Mouse (Mus musculus) thymus, adult 2 months (tissue): ENCODE measurements around the gene Mlip. TPM values are rescaled to one million over a fixed set of nuclear protein-coding genes. Genes with fewer than 3 reads are reported as not detected.
A peak's percentile ranks its signal among the peaks of the same experiment; 100 is the strongest.

Source experiments
- DNase-seq: peaks from one replicate; pipeline ENCODE4 v3.0.0; 2021
- H3K27ac ChIP-seq: fragments of 200-500 bp; 2 replicates; pipeline ENCODE4 v1.5.1; 2012; ENCODE audit warnings: low read length, control low read depth; ENCODE audit not compliant: control insufficient read depth, insufficient read depth
- H3K27me3 ChIP-seq: fragments of 200-500 bp; 2 replicates; pipeline ENCODE4 v1.6.1; 2012; ENCODE audit warnings: mild to moderate bottlenecking, low read length, moderate library complexity, mixed read lengths; ENCODE audit not compliant: control insufficient read depth, insufficient read depth
- H3K36me3 ChIP-seq: fragments of 200-500 bp; 2 replicates; pipeline ENCODE4 v1.6.1; 2012; ENCODE audit warnings: mild to moderate bottlenecking, low read length, moderate library complexity; ENCODE audit not compliant: control insufficient read depth, insufficient read depth
- H3K4me1 ChIP-seq: fragments of 200-500 bp; replicated peaks from 2 replicates; pipeline ENCODE4 v1.6.1; 2012; ENCODE audit warnings: low read length; ENCODE audit not compliant: control insufficient read depth, insufficient read depth
- H3K4me3 ChIP-seq: fragments of 200-500 bp; 2 replicates; pipeline ENCODE4 v1.5.1; 2012; ENCODE audit warnings: mild to moderate bottlenecking, low read length, control low read depth, moderate library complexity; ENCODE audit not compliant: control insufficient read depth, insufficient read depth
- CTCF ChIP-seq: fragments of 200-500 bp; IDR thresholded peaks from 2 replicates; pipeline ENCODE4 v1.5.1; 2012; ENCODE audit warnings: mild to moderate bottlenecking, control low read depth, low read length, moderate library complexity, borderline replicate concordance; ENCODE audit not compliant: control insufficient read depth, poor library complexity, insufficient read depth; ENCODE audit errors: extremely low read depth
- POLR2A ChIP-seq: fragments of 200-500 bp; IDR thresholded peaks from 2 replicates; pipeline ENCODE4 v1.6.1; 2012; ENCODE audit warnings: mild to moderate bottlenecking, low read length, control low read depth, moderate library complexity; ENCODE audit not compliant: control insufficient read depth, poor library complexity, insufficient read depth; ENCODE audit errors: extremely low read depth
- WGBS: fragments of 180-500 bp; shearing (Covaris S2); methylation state at CpG from one replicate; pipeline ENCODE4 v1.1.7; 2018; 5-methylcytosine and 5-hydroxymethylcytosine counted together
- polyA plus RNA-seq: library from polyadenylated mRNA; depleted of rRNA; stranded (reverse); fragments of >200 nt; gene quantifications from 2 replicates; pipeline ENCODE4 v1.2.3, GENCODE M21; 2012

The Mlip gene
- polyA plus RNA-seq, 1 experiment = 2.3 TPM

GRCm38 (mm10) chr9:77359278-77359973, 6.7 kb upstream of the Mlip start:
- Histone ChIP-seq H3K27me3 (no peaks in the 10 kb centered on the region), H3K4me1 (no peaks in the 10 kb centered on the region), H3K36me3 (no peaks in the 10 kb centered on the region), H3K27ac (no peak overlapping the region), H3K4me3 (no peak overlapping the region)
- TF ChIP-seq POLR2A (no peak), CTCF (no peak)
- WGBS = 94% methylated on average over 10 of the region's 10 CpGs
- DNase-seq = no peak

DNA sequence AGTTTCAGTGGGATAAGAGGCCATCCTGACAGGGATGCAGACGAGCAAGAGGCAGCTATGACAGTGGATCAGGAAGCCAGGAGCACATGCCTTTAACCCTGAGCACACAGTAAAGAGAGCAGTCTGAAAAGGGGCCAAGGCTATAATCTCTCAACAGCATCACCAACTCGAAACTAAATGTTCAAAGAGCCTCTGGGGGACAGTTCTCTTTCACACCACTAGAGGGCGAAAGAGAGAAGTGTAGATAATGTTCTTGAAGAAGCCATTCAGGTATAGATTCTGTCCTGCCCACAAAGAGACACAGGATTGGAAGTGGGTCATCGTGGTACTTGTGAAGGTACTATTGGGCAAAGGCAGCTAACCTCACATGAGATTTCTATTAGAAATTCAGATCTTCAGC, 1.2 kb upstream of the Mlip start:
- no peak for TF ChIP-seq CTCF
- no peak for TF ChIP-seq POLR2A

DNA sequence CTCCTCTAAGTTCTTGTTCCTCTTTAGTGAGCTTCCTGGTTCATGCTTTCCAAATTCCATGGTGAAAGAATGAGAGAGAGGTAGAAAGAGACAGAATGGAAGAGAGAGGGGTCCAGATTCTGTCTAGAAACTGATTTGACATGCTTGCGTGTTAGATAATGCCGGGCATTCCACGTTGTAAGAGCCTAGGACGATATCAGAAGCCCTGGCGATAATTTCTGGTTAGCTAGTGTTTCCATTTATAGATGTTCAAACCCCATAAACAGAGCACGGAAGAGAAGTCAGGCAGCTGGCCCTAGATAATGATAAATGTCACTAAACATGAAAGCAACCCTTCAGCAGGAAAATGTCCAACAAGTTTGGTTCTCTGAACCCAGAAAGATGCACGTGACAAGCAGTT, 5.1 kb downstream of the Mlip start:
- Histone ChIP-seq H3K4me3 (no peak overlapping the region), H3K4me1 (no peaks in the 10 kb centered on the region), H3K27ac (no peak overlapping the region), H3K27me3 (no peaks in the 10 kb centered on the region), H3K36me3 (no peaks in the 10 kb centered on the region)
- TF ChIP-seq POLR2A (no peak), CTCF (no peak)
- WGBS = 86% methylated on average over 7 of the region's 7 CpGs
- DNase-seq = no peak

More for the DNA sequence above, 1.2 kb upstream of the Mlip start:
- DNase-seq = peak; percentile 6
- H3K27me3 ChIP-seq = no peaks in the 10 kb centered on the region
- no peaks in the 10 kb centered on the region for H3K36me3 ChIP-seq
- no peaks in the 10 kb centered on the region for H3K4me1 ChIP-seq
- no peak overlapping the region for H3K4me3 ChIP-seq
- H3K27ac ChIP-seq = no peak overlapping the region
- 83% methylated on average over 4 of the region's 4 CpGs for WGBS

DNA sequence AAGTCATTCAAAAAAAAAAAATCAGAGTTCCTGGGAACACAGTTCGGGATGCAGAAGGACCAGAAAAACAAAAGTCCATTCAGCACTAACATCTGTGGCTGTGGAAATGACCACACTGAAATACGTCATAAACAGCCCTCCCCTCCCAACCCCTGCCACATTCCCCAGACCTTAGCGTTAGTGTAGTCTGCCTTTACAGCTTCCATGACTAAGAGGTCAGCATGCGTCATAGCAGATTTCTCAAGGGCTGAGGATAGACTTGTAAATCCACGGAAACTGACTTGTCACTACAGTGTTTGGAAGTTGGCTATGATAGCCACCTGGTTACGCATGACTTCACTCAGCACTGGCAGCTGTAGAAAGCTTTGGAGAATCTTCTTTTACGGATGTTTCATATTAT, 8.5 kb downstream of the Mlip start:
- H3K4me1 ChIP-seq = no peaks in the 10 kb centered on the region
- H3K36me3 ChIP-seq = no peaks in the 10 kb centered on the region
- WGBS = 92% methylated on average over 7 of the region's 7 CpGs
- no peak overlapping the region for H3K4me3 ChIP-seq
- H3K27ac ChIP-seq = no peak overlapping the region
- no peaks in the 10 kb centered on the region for H3K27me3 ChIP-seq
- no peak for DNase-seq
- no peak for TF ChIP-seq CTCF

DNA sequence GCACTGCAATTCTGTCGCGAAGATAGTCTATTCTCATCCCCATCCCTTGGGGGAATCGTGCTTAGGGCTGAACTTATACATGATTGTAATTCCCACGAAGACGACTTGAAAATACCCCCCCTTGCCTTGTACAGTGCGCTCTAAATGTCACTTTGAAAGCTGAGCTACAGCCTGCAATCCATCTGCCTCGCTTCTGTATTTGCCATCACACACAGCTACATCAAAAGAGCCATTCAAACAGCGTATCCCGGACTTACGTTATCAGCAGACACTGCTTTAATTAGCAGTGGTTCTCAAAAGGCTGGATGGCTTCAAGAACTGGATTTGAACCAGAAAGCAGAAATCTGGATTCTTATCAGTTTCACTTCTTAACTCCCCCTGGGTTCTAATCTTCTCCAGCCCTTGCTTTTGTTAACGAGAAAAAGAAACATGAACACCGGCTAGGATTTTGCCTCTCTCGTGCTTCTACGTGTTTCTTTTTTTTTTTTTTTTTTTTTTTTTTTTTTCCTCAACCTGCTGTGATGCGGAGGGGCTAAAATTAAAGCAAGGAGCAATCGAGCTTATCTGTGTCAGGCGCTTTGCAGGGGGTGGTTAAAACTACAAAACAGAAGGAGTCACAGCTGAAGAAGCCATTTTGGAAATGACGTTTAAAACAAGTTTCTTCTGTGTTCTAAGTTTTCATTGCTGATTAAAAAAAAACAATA, 12.5 kb downstream of the Mlip start:
- TF ChIP-seq POLR2A (no peak), CTCF (no peak)
- no peaks in the 10 kb centered on the region for H3K4me1 ChIP-seq
- H3K4me3 ChIP-seq = no peak overlapping the region
- H3K27me3 ChIP-seq = no peaks in the 10 kb centered on the region
- no peaks in the 10 kb centered on the region for H3K36me3 ChIP-seq
- 82% methylated on average over 18 of the region's 18 CpGs for WGBS
- H3K27ac ChIP-seq = no peak overlapping the region
- no peak for DNase-seq

- no peak overlapping the region for H3K4me3 ChIP-seq
- no peaks in the 10 kb centered on the region for H3K27me3 ChIP-seq
- H3K27ac ChIP-seq = no peak overlapping the region
- TF ChIP-seq POLR2A (no peak), CTCF (no peak)
- no peak for DNase-seq
- WGBS = 93% methylated on average over 7 of the region's 7 CpGs
- H3K4me1 ChIP-seq = no peaks in the 10 kb centered on the region
- H3K36me3 ChIP-seq = no peaks in the 10 kb centered on the region
Observed at GRCm38 (mm10) chr9:77339571-77340148, 13.1 kb downstream of the Mlip start.

GRCm38 (mm10) chr9:77335370-77335769, 17.4 kb downstream of the Mlip start:
- no peaks in the 10 kb centered on the region for H3K27me3 ChIP-seq
- H3K4me1 ChIP-seq = no peaks in the 10 kb centered on the region
- DNase-seq = no peak
- no peak for TF ChIP-seq CTCF
- no peak for TF ChIP-seq POLR2A
- no peak overlapping the region for H3K27ac ChIP-seq
- WGBS = 89% methylated on average over 3 of the region's 3 CpGs
- no peak overlapping the region for H3K4me3 ChIP-seq
- no peaks in the 10 kb centered on the region for H3K36me3 ChIP-seq
